Comparison of ENCODE assay signal across 26 mouse cellular contexts in the genomic region with DNA sequence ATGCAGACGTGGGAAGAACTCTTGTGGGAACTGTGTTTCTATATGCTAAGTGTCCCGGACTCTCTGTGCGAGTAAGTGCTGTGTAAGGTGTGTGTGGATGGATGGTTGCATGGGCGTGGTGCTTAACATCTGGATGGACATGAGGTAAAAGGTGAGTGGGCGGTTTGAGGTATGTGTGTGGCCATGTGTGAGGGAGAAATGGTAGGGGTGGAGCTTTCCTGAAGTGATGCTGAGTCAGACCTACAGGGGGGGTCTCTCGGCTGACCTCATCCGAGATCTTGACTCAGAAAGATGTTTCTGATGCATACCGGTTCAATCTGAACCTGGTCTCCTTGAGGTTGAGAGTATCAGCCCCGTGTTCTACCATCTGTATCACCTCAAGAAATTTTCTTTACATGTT. TPM values are rescaled to one million over a fixed set of nuclear protein-coding genes. Genes with fewer than 3 reads are reported as not detected.
DNase-seq lines count a peak whose midpoint lies in the region; ATAC-seq and TF ChIP-seq lines count a peak whose summit lies in the region.
"Had no signal": no experiment of that assay in that cellular context is flagged by ENCODE, and none has a peak within 500 bp of the region (broad histone marks: within the 10 kb centered on the region; RNA-seq: fewer than 3 reads in every experiment).

No protein-coding gene starts in this region.

- no peak overlapping the region for H3K9ac ChIP-seq in hindbrain, embryonic 15.5 days
- no peak overlapping the region for H3K9ac ChIP-seq in hindbrain, embryonic 12.5 days
- no peak overlapping the region for H3K9ac ChIP-seq in neural tube, embryonic 13.5 days
- H3K9ac ChIP-seq in ES-E14 (ENCODE audit: insufficient read depth, low read depth, low read length, poor library complexity, severe bottlenecking), result no peak overlapping the region
- H3K9ac ChIP-seq in neural tube, embryonic 15.5 days (replicated peaks), result no peak overlapping the region
- H3K9ac ChIP-seq: forebrain, embryonic 13.5 days; heart, embryonic 13.5 days had no signal

- H3K4me2 ChIP-seq in hindbrain, embryonic 15.5 days, result no peak overlapping the region
- no peak overlapping the region for H3K4me2 ChIP-seq in hindbrain, embryonic 12.5 days (replicated peaks)
- H3K4me2 ChIP-seq in neural tube, embryonic 13.5 days, result no peak overlapping the region
- no peak overlapping the region for H3K4me2 ChIP-seq in neural tube, embryonic 15.5 days
- H3K4me2 ChIP-seq: forebrain, embryonic 13.5 days; heart, embryonic 13.5 days had no signal

- H3K4me1 ChIP-seq in hindbrain, embryonic 15.5 days (replicated peaks), result peaks cover 28% of the 10 kb centered on the region
- peaks cover 13% of the 10 kb centered on the region for H3K4me1 ChIP-seq in hindbrain, embryonic 12.5 days
- H3K4me1 ChIP-seq in neural tube, embryonic 13.5 days (replicated peaks), result peaks cover 23% of the 10 kb centered on the region
- peaks cover 10 to 29% of the 10 kb centered on the region in 2 experiments; a peak in 3 of 4 replicates for H3K4me1 ChIP-seq in ES-E14 (ENCODE audit: control insufficient read depth in 2 of 2, insufficient read depth in 2 of 2, low read length in 2 of 2, poor library complexity in 1 of 2)
- H3K4me1 ChIP-seq in neural tube, embryonic 15.5 days, result peaks cover 24% of the 10 kb centered on the region
- H3K4me1 ChIP-seq: heart, embryonic 10.5 days; heart, embryonic 13.5 days had no signal

- in situ Hi-C loops in ES-E14 (cut with MboI; ENCODE audit: low sequenced_read_pairs in 2 of 2, unreplicated experiment in 2 of 2), result no loop called here

- 88% methylated on average over 9 of the region's 9 CpGs for WGBS in hindbrain, embryonic 15.5 days
- WGBS in hindbrain, embryonic 12.5 days, result 90% methylated on average over 9 of the region's 9 CpGs
- 87% methylated on average over 9 of the region's 9 CpGs for WGBS in neural tube, embryonic 13.5 days
- WGBS in neural tube, embryonic 15.5 days, result 84% methylated on average over 9 of the region's 9 CpGs

- no peaks in the 10 kb centered on the region for H3K9me3 ChIP-seq in hindbrain, embryonic 15.5 days
- H3K9me3 ChIP-seq in hindbrain, embryonic 12.5 days (replicated peaks), result no peaks in the 10 kb centered on the region
- H3K9me3 ChIP-seq in neural tube, embryonic 13.5 days, result no peaks in the 10 kb centered on the region
- no peaks in the 10 kb centered on the region for H3K9me3 ChIP-seq in ES-E14 (ENCODE audit: control insufficient read depth, insufficient read depth, low read depth, low read length)
- no peaks in the 10 kb centered on the region for H3K9me3 ChIP-seq in neural tube, embryonic 15.5 days (replicated peaks)
- H3K9me3 ChIP-seq: forebrain, embryonic 10.5 days; forebrain, embryonic 13.5 days; heart, embryonic 10.5 days; heart, embryonic 13.5 days had no signal

- no peaks in the 10 kb centered on the region for H3K27me3 ChIP-seq in hindbrain, embryonic 15.5 days
- peaks cover 11% of the 10 kb centered on the region; the same call in 1 of the 2 replicates for H3K27me3 ChIP-seq in hindbrain, embryonic 12.5 days
- H3K27me3 ChIP-seq in neural tube, embryonic 13.5 days, result peaks cover 3% of the 10 kb centered on the region; the same call in 1 of the 2 replicates
- no peaks in the 10 kb centered on the region for H3K27me3 ChIP-seq in neural tube, embryonic 15.5 days (replicated peaks)

- no peak overlapping the region for H3K4me3 ChIP-seq in hindbrain, embryonic 15.5 days
- no peak overlapping the region for H3K4me3 ChIP-seq in hindbrain, embryonic 12.5 days
- H3K4me3 ChIP-seq in neural tube, embryonic 13.5 days, result no peak overlapping the region
- no peak overlapping the region for H3K4me3 ChIP-seq in ES-E14 (ENCODE audit: insufficient read depth in 1 of 2, low read depth in 1 of 2, low read length in 2 of 2, poor library complexity in 1 of 2, severe bottlenecking in 1 of 2)
- no peak overlapping the region for H3K4me3 ChIP-seq in neural tube, embryonic 15.5 days (replicated peaks)
- H3K4me3 ChIP-seq: forebrain, embryonic 10.5 days; forebrain, embryonic 13.5 days; heart, adult 2 months; heart, embryonic 10.5 days; heart, embryonic 13.5 days had no signal

- no peak for ATAC-seq in hindbrain, embryonic 15.5 days (ENCODE audit: low FRiP score, low read depth)
- no peak for ATAC-seq in hindbrain, embryonic 12.5 days (ENCODE audit: low FRiP score)
- ATAC-seq in neural tube, embryonic 13.5 days (ENCODE audit: low read depth), result no peak
- ATAC-seq in neural tube, embryonic 15.5 days (ENCODE audit: low FRiP score), result no peak
- ATAC-seq: CD4-positive, CD25-positive, alpha-beta regulatory T cell, adult 4 months; forebrain, embryonic 13.5 days; forebrain, embryonic 16.5 days; Patski had no signal

- DNase-seq in neural tube, embryonic 10.5 days (ENCODE audit: extremely low spot score, low spot score), result no peak
- DNase-seq in ES-E14 (ENCODE audit: low read depth, low spot score), result no peak
- no peak for DNase-seq in cerebellum, postnatal 14 days
- DNase-seq: adrenal gland, adult 2 months; adrenal gland, postnatal 14 days; cerebellum, adult 9-10 months; gastrocnemius, postnatal 10 days; gastrocnemius, postnatal 36 days; heart, adult 2 months; heart, postnatal 14 days; heart, postnatal 4 days; kidney, adult 11 months had no signal

- peak overlapping the region; percentile 64; the same call in 1 of the 2 replicates for H3K27ac ChIP-seq in hindbrain, embryonic 15.5 days (replicated peaks)
- H3K27ac ChIP-seq in hindbrain, embryonic 12.5 days, result no peak overlapping the region
- 0 out of 2 replicates have a peak overlapping the region, but pooled peaks have one; percentile 3 for H3K27ac ChIP-seq in neural tube, embryonic 13.5 days (replicated peaks)
- no peak overlapping the region for H3K27ac ChIP-seq in ES-E14 (ENCODE audit: insufficient read depth, low read depth, low read length, poor library complexity, severe bottlenecking)
- 0 out of 2 replicates have a peak overlapping the region, but pooled peaks have one; percentile 2 for H3K27ac ChIP-seq in neural tube, embryonic 15.5 days (replicated peaks)
- H3K27ac ChIP-seq: forebrain, embryonic 10.5 days; forebrain, embryonic 13.5 days; heart, adult 2 months; heart, embryonic 10.5 days; heart, embryonic 13.5 days had no signal

- H3K36me3 ChIP-seq in hindbrain, embryonic 15.5 days, result no peaks in the 10 kb centered on the region
- H3K36me3 ChIP-seq in hindbrain, embryonic 12.5 days, result no peaks in the 10 kb centered on the region
- H3K36me3 ChIP-seq in neural tube, embryonic 13.5 days, result no peaks in the 10 kb centered on the region
- no peaks in the 10 kb centered on the region for H3K36me3 ChIP-seq in ES-E14 (ENCODE audit: control insufficient read depth, insufficient read depth, low read length, poor library complexity, severe bottlenecking)
- H3K36me3 ChIP-seq in neural tube, embryonic 15.5 days, result no peaks in the 10 kb centered on the region
- H3K36me3 ChIP-seq: forebrain, embryonic 10.5 days; G1E; heart, embryonic 10.5 days; heart, embryonic 13.5 days had no signal

TF ChIP-seq in ES-E14, 5 proteins besides CTCF, POLR2A, EP300 and RAD21:
- peak; percentile 54; the same call in 1 of the 2 replicates for TF ChIP-seq MAFK (IDR thresholded peaks at IDR 0.05; ENCODE audit: insufficient read depth, low read depth, low read length)
- TF ChIP-seq HCFC1 (IDR thresholded peaks at IDR 0.05; ENCODE audit: borderline replicate concordance, insufficient read depth, low read length), result no peak

RNA-seq across cellular contexts. Expression of gene Dlgap3, which starts 12.0 kb away (rescaled TPM):
- 24.9 and 32.0 TPM in 2 replicates for polyA plus RNA-seq in hindbrain, embryonic 15.5 days (2015; fragmentation: Nextera tagmentation; extraction: Ambion mirVana)
- polyA plus RNA-seq in hindbrain, embryonic 12.5 days (2016; fragmentation: Nextera tagmentation; extraction: Ambion mirVana), result 12.5 and 13.3 TPM in 2 replicates
- 12.3 and 13.4 TPM in 2 replicates for polyA plus RNA-seq in neural tube, embryonic 13.5 days (2015; fragmentation: Nextera tagmentation; extraction: Ambion mirVana)
- 8.8 and 14.1 TPM in 2 replicates for total RNA-seq in ES-E14 (2012; rRNA removed)
- polyA plus RNA-seq in neural tube, embryonic 15.5 days (2015; fragmentation: Nextera tagmentation; extraction: Ambion mirVana), result 20.9 and 25.1 TPM in 2 replicates
- total RNA-seq: granulocyte monocyte progenitor cell, adult 5-6 weeks had no signal
- polyA plus RNA-seq: C2C12; CD4-positive, CD25-positive, alpha-beta regulatory T cell, adult 4 months; G1E had no signal

RNA-seq across cellular contexts. Expression of gene Tmem35b, which starts 57.5 kb away (rescaled TPM):
- polyA plus RNA-seq in hindbrain, embryonic 15.5 days (2015; fragmentation: Nextera tagmentation; extraction: Ambion mirVana), result 17.4 and 17.6 TPM in 2 replicates
- 19.8 and 20.0 TPM in 2 replicates for polyA plus RNA-seq in hindbrain, embryonic 12.5 days (2016; fragmentation: Nextera tagmentation; extraction: Ambion mirVana)
- polyA plus RNA-seq in neural tube, embryonic 13.5 days (2015; fragmentation: Nextera tagmentation; extraction: Ambion mirVana), result 18.6 and 18.8 TPM in 2 replicates
- total RNA-seq in ES-E14 (2012; rRNA removed), result 3.7 and 4.8 TPM in 2 replicates
- 17.7 and 18.9 TPM in 2 replicates for polyA plus RNA-seq in neural tube, embryonic 15.5 days (2015; fragmentation: Nextera tagmentation; extraction: Ambion mirVana)

Comparison
In these comparisons a context has a peak if more than half of its experiments do, and no peak if none do; other contexts are left out.
1. H3K27ac ChIP-seq: peak in hindbrain, embryonic 15.5 days (single experiment), neural tube, embryonic 13.5 days (single experiment) and neural tube, embryonic 15.5 days (single experiment); none in hindbrain, embryonic 12.5 days (single experiment) and ES-E14 (single experiment).